Mouse (Mus musculus) hematopoietic stem cell, adult 5-6 weeks (primary cell): ENCODE data around the gene Lrrc49. TPM values are rescaled to one million over a fixed set of nuclear protein-coding genes. Genes with fewer than 3 reads are reported as not detected.

Source experiments
- ATAC-seq, 2 experiments: fragments of 125-278 bp in 1 of 2; replicated peaks in 1 of 2; 2 replicates each; pipeline ENCODE4 v1.8.0; 2016 to 2017; ENCODE audit warnings: inconsistent platforms in 2 of 2, mild to moderate bottlenecking in 2 of 2, moderate number of reproducible peaks in 2 of 2, low read depth in 1 of 2, moderate TSS enrichment in 1 of 2; ENCODE audit not compliant: low FRiP score in 2 of 2, poor library complexity in 2 of 2, severe bottlenecking in 2 of 2, insufficient read depth in 1 of 2, low TSS enrichment in 1 of 2
- total RNA-seq: library from RNA; stranded (forward); fragments of 172-1452, 232-1000 nt; gene quantifications from 2 replicates; pipeline ENCODE4 v1.2.3, GENCODE M21; 2017

The Lrrc49 gene
- total RNA-seq, 1 experiment from 2014 or later = 35.5 TPM

- no peak for ATAC-seq
These were observed 116.2 kb downstream of the Lrrc49 start for GRCm38 (mm10) chr9:60571725-60572124.

GRCm38 (mm10) chr9:60571041-60571440, 116.9 kb downstream of the Lrrc49 start:
- no peak for ATAC-seq

GRCm38 (mm10) chr9:60569366-60569765, 118.6 kb downstream of the Lrrc49 start:
- no peak for ATAC-seq

GRCm38 (mm10) chr9:60563809-60564208, 124.1 kb downstream of the Lrrc49 start:
- ATAC-seq = no peak

GRCm38 (mm10) chr9:60562443-60563371, 125.3 kb downstream of the Lrrc49 start:
- ATAC-seq = peak; percentile 87 to 88

- no peak for ATAC-seq
These were observed 126.2 kb downstream of the Lrrc49 start for GRCm38 (mm10) chr9:60561641-60562289.

GRCm38 (mm10) chr9:60558507-60558906, 129.5 kb downstream of the Lrrc49 start:
- ATAC-seq = no peak

- ATAC-seq = no peak
These were observed 136.7 kb downstream of the Lrrc49 start for GRCm38 (mm10) chr9:60551238-60551637.

GRCm38 (mm10) chr9:60548182-60548581, 139.8 kb downstream of the Lrrc49 start:
- ATAC-seq = peak; percentile 27 to 32; a peak in 1 of 4 replicates

- ATAC-seq = no peak
These were observed 141.8 kb downstream of the Lrrc49 start for GRCm38 (mm10) chr9:60546169-60546568.

- ATAC-seq = peak; percentile 57 to 63; a peak in 3 of 4 replicates
These were observed 142.4 kb downstream of the Lrrc49 start for GRCm38 (mm10) chr9:60545361-60546096.

GRCm38 (mm10) chr9:60543422-60544015, 144.4 kb downstream of the Lrrc49 start:
- no peak for ATAC-seq

- no peak for ATAC-seq
These were observed 157.6 kb downstream of the Lrrc49 start for GRCm38 (mm10) chr9:60530310-60530709.

- no peak for ATAC-seq
These were observed 158.4 kb downstream of the Lrrc49 start for GRCm38 (mm10) chr9:60529348-60530243.

GRCm38 (mm10) chr9:60528269-60528668, 159.7 kb downstream of the Lrrc49 start:
- ATAC-seq = no peak

- no peak for ATAC-seq
These were observed 160.1 kb downstream of the Lrrc49 start for GRCm38 (mm10) chr9:60527836-60528235.

- no peak for ATAC-seq
These were observed 160.9 kb downstream of the Lrrc49 start for GRCm38 (mm10) chr9:60527051-60527450.
